Mouse (Mus musculus) CH12.LX (cell line): ENCODE measurements at regions not wholly inside any gene's neighbourhood (a gene's known extent, or its start where the extent isn't known, plus 50 kb on each side); places are given as distances from the start of the nearest gene placed in this dataset.

Experiments
- BHLHE40 ChIP-seq: IDR thresholded peaks from 2 replicates; pipeline ENCODE4 v1.6.1; 2011; ENCODE audit warnings: mild to moderate bottlenecking, low read depth, low read length, improper control_type of control experiment
- CHD1 ChIP-seq: IDR thresholded peaks from 2 replicates; pipeline ENCODE4 v1.6.1; 2012; ENCODE audit warnings: low read depth, low read length, improper control_type of control experiment, inconsistent platforms
- CTCF ChIP-seq, 2 experiments: IDR thresholded peaks in 1 of 2; conservative IDR thresholded peaks in 1 of 2; 2 replicates each; pipeline ENCODE4 v1.5.1; 2011 to 2012; ENCODE audit warnings: low read depth in 2 of 2, low read length in 2 of 2, improper control_type of control experiment in 1 of 2, inconsistent platforms in 1 of 2, mild to moderate bottlenecking in 1 of 2, moderate library complexity in 1 of 2
- EP300 ChIP-seq: IDR thresholded peaks from 2 replicates; pipeline ENCODE4 v1.6.1; 2011; ENCODE audit warnings: low read length, improper control_type of control experiment
- GABPA ChIP-seq: IDR thresholded peaks from 2 replicates; pipeline ENCODE4 v1.6.1; 2012; ENCODE audit warnings: low read depth, low read length, improper control_type of control experiment, inconsistent platforms; ENCODE audit not compliant: insufficient replicate concordance
- HCFC1 ChIP-seq: IDR thresholded peaks from 2 replicates; pipeline ENCODE4 v1.6.1; 2012; ENCODE audit warnings: low read depth, mild to moderate bottlenecking, inconsistent platforms, low read length, improper control_type of control experiment
- MAFK ChIP-seq: IDR thresholded peaks from 2 replicates; pipeline ENCODE4 v1.6.1; 2011; ENCODE audit warnings: low read length, improper control_type of control experiment; ENCODE audit not compliant: insufficient replicate concordance
- NELFE ChIP-seq: IDR thresholded peaks from 2 replicates; pipeline ENCODE4 v1.6.1; 2011; ENCODE audit warnings: low read depth, low read length, improper control_type of control experiment
- POLR2A ChIP-seq: IDR thresholded peaks from 2 replicates; pipeline ENCODE4 v1.6.1; 2011; ENCODE audit warnings: low read depth, mild to moderate bottlenecking, improper control_type of control experiment, low read length
- SMC3 ChIP-seq: IDR thresholded peaks from 2 replicates; pipeline ENCODE4 v1.6.1; 2011; ENCODE audit warnings: low read depth, low read length, improper control_type of control experiment
- ZC3H11A ChIP-seq: IDR thresholded peaks from 2 replicates; pipeline ENCODE4 v1.6.1; 2012; ENCODE audit warnings: low read depth, mild to moderate bottlenecking, inconsistent platforms, low read length, improper control_type of control experiment
- ZMIZ1 ChIP-seq: IDR thresholded peaks from 2 replicates; pipeline ENCODE4 v1.6.1; 2012; ENCODE audit warnings: low read depth, mild to moderate bottlenecking, inconsistent platforms, low read length, improper control_type of control experiment

DNA sequence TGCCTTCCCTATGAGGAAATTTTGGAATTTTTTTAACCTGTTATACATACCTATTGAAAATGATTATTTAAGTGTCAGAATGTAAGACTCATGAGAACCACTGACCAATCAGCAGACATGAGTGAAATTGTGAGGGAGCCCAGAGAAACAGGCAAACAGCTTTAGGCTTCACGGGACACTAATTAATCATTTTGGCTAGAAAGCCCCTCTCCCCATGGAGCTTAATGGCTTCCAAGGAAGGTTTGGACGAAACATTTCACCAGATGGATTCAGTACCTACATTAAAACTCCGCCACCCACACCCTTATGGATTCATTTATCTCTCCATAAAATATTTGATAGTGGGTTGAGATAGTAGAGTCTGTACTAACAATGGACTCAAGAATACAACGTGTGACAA, 95.2 kb downstream of the Rpl36a-ps1 start:
- TF ChIP-seq NELFE = no peak
- TF ChIP-seq BHLHE40 = no peak
- TF ChIP-seq MAFK = no peak
- TF ChIP-seq CTCF (conservative IDR thresholded peaks at IDR 0.05 in 1 of 2, IDR thresholded peaks at IDR 0.05 in 1 of 2; ENCODE audit: low read depth in 2 of 2, low read length in 2 of 2) = no peak
- TF ChIP-seq ZC3H11A = no peak
- TF ChIP-seq SMC3 = no peak
- no peak for TF ChIP-seq EP300
- TF ChIP-seq HCFC1 = no peak
- no peak for TF ChIP-seq POLR2A
- TF ChIP-seq ZMIZ1 = no peak
- no peak for TF ChIP-seq CHD1
- no peak for TF ChIP-seq GABPA
